9 mouse cellular contexts compared by ENCODE assay signal in genomic region chr19:46316846-46317545, GRCm38 (mm10). TPM values are rescaled to one million over a fixed set of nuclear protein-coding genes. Genes with fewer than 3 reads are reported as not detected.
A peak's percentile ranks its signal among the peaks of the same experiment; 100 is the strongest.
DNase-seq lines count a peak whose midpoint lies in the region; ATAC-seq and TF ChIP-seq lines count a peak whose summit lies in the region.
"Had no signal": no experiment of that assay in that cellular context is flagged by ENCODE, and none has a peak within 500 bp of the region (broad histone marks: within the 10 kb centered on the region; RNA-seq: fewer than 3 reads in every experiment).

No protein-coding gene starts in this region.

- no peaks in the 10 kb centered on the region for H3K9me3 ChIP-seq in heart, embryonic 14.5 days (ENCODE audit: control insufficient read depth, low read length)
- H3K9me3 ChIP-seq in midbrain, embryonic 16.5 days (replicated peaks; ENCODE audit: control insufficient read depth, low read length, poor library complexity, severe bottlenecking): no peaks in the 10 kb centered on the region

- no peak overlapping the region for H3K27ac ChIP-seq in testis, adult 2 months (ENCODE audit: control insufficient read depth, insufficient read depth, low read depth, low read length)
- no peak overlapping the region for H3K27ac ChIP-seq in heart, embryonic 14.5 days (replicated peaks in 1 of 2; ENCODE audit: control insufficient read depth in 1 of 2, insufficient read depth in 1 of 2, low read depth in 2 of 2, low read length in 2 of 2)
- H3K27ac ChIP-seq in midbrain, embryonic 16.5 days (ENCODE audit: low read length): peak overlapping the region; percentile 81

- H3K36me3 ChIP-seq in testis, adult 2 months (ENCODE audit: control insufficient read depth, insufficient read depth, low read length): no peaks in the 10 kb centered on the region
- peaks cover 5% of the 10 kb centered on the region; the same call in 1 of the 2 replicates for H3K36me3 ChIP-seq in heart, embryonic 14.5 days (ENCODE audit: control insufficient read depth, insufficient read depth, low read length)
- peaks cover 14% of the 10 kb centered on the region for H3K36me3 ChIP-seq in midbrain, embryonic 16.5 days (ENCODE audit: control insufficient read depth, insufficient read depth, low read length)

- no peak for TF ChIP-seq POLR2A in testis, adult 2 months (IDR thresholded peaks at IDR 0.05; ENCODE audit: control insufficient read depth, low read depth, low read length)

- WGBS in heart, embryonic 14.5 days: 29% methylated on average over 15 of the region's 15 CpGs
- WGBS in midbrain, embryonic 16.5 days: 28% methylated on average over 15 of the region's 15 CpGs

- no peak for TF ChIP-seq CTCF in testis, adult 2 months (IDR thresholded peaks at IDR 0.05; ENCODE audit: control insufficient read depth, insufficient read depth, insufficient replicate concordance, low read depth, low read length)

- H3K4me2 ChIP-seq in heart, embryonic 14.5 days (ENCODE audit: low read length): peak overlapping the region; percentile 81
- H3K4me2 ChIP-seq in midbrain, embryonic 16.5 days (ENCODE audit: low read length): peak overlapping the region; percentile 80

- peaks cover 23% of the 10 kb centered on the region for H3K4me1 ChIP-seq in testis, adult 2 months (ENCODE audit: control insufficient read depth, insufficient read depth, low read length)
- peaks cover 15 to 34% of the 10 kb centered on the region in 2 experiments for H3K4me1 ChIP-seq in heart, embryonic 14.5 days (ENCODE audit: control insufficient read depth in 2 of 2, insufficient read depth in 2 of 2, low read length in 2 of 2)
- peaks cover 57% of the 10 kb centered on the region for H3K4me1 ChIP-seq in midbrain, embryonic 16.5 days (ENCODE audit: control insufficient read depth, insufficient read depth, low read length)

- DNase-seq in cerebellum, adult 11 months: peak; percentile 33
- DNase-seq in testis, postnatal 14 days (ENCODE audit: low spot score): no peak
- peak; percentile 63 to 89 for DNase-seq in left cerebral cortex, adult 8-10 months (ENCODE audit: low spot score in 2 of 2)
- no peak for DNase-seq in embryo, embryonic 10.5 days (ENCODE audit: low spot score)

- no peak for ATAC-seq in cerebellum, adult (ENCODE audit: insufficient number of reproducible peaks, low FRiP score, low TSS enrichment)
- no peak for ATAC-seq in heart, embryonic 14.5 days (ENCODE audit: insufficient number of reproducible peaks, insufficient read depth, low FRiP score, low read depth)
- no peak for ATAC-seq in midbrain, embryonic 16.5 days

- peak overlapping the region; percentile 68 for H3K9ac ChIP-seq in heart, embryonic 14.5 days (ENCODE audit: low read length)
- peak overlapping the region; percentile 86 for H3K9ac ChIP-seq in midbrain, embryonic 16.5 days (ENCODE audit: low read depth, low read length)

- peaks cover 3% of the 10 kb centered on the region; the same call in 1 of the 2 replicates for H3K27me3 ChIP-seq in testis, adult 2 months (ENCODE audit: control insufficient read depth, insufficient read depth, low read length)
- H3K27me3 ChIP-seq in heart, embryonic 14.5 days (ENCODE audit: control insufficient read depth, insufficient read depth, low read length): peaks cover 85% of the 10 kb centered on the region
- peaks cover 21% of the 10 kb centered on the region for H3K27me3 ChIP-seq in midbrain, embryonic 16.5 days (ENCODE audit: control insufficient read depth, insufficient read depth, low read depth, low read length)

- H3K4me3 ChIP-seq in testis, adult 2 months (ENCODE audit: control insufficient read depth, low read depth, low read length): peak overlapping the region; percentile 79
- H3K4me3 ChIP-seq in heart, embryonic 14.5 days (ENCODE audit: control insufficient read depth in 1 of 2, insufficient read depth in 1 of 2, low read depth in 1 of 2, low read length in 2 of 2): peak overlapping the region; percentile 43 to 52
- H3K4me3 ChIP-seq in midbrain, embryonic 16.5 days (ENCODE audit: low read depth, low read length): peak overlapping the region; percentile 65

RNA-seq across cellular contexts. Expression of gene Psd, which starts 10.0 kb away (rescaled TPM):
- polyA plus RNA-seq in testis, adult 2 months (2012; rRNA removed): 53.7 and 65.2 TPM in 2 replicates
- polyA plus RNA-seq in heart, embryonic 14.5 days (2014; fragmentation: Nextera tagmentation; extraction: Ambion mirVana): 6.0 and 7.4 TPM in 2 replicates
- 100 to 1,000 TPM; 550 to 592 (median 567) TPM for total RNA-seq in left cerebral cortex, adult 8-10 months (2022)
- polyA plus RNA-seq in midbrain, embryonic 16.5 days (2015; fragmentation: Nextera tagmentation; extraction: Ambion mirVana): 129 and 146 TPM in 2 replicates

RNA-seq across cellular contexts. Expression of gene Fbxl15, which starts 11.0 kb away (rescaled TPM):
- polyA plus RNA-seq in testis, adult 2 months (2012; rRNA removed): 21.5 and 23.5 TPM in 2 replicates
- 10.4 and 11.8 TPM in 2 replicates for polyA plus RNA-seq in heart, embryonic 14.5 days (2014; fragmentation: Nextera tagmentation; extraction: Ambion mirVana)
- total RNA-seq in left cerebral cortex, adult 8-10 months (2022): 10 to 100 TPM; 23.7 to 27.6 (median 25.1) TPM
- 49.5 and 51.3 TPM in 2 replicates for polyA plus RNA-seq in midbrain, embryonic 16.5 days (2015; fragmentation: Nextera tagmentation; extraction: Ambion mirVana)

RNA-seq across cellular contexts. Expression of gene Nfkb2, which starts 12.9 kb away (rescaled TPM):
- polyA plus RNA-seq in testis, adult 2 months (2012; rRNA removed): 2.5 and 2.7 TPM in 2 replicates
- 7.0 and 7.4 TPM in 2 replicates for polyA plus RNA-seq in heart, embryonic 14.5 days (2014; fragmentation: Nextera tagmentation; extraction: Ambion mirVana)
- 1 to 10 TPM; 1.9 to 3.3 (median 2.2) TPM for total RNA-seq in left cerebral cortex, adult 8-10 months (2022)
- 1.3 and 1.5 TPM in 2 replicates for polyA plus RNA-seq in midbrain, embryonic 16.5 days (2015; fragmentation: Nextera tagmentation; extraction: Ambion mirVana)

RNA-seq across cellular contexts. Expression of gene Cuedc2, which starts 21.5 kb away (rescaled TPM):
- polyA plus RNA-seq in testis, adult 2 months (2012; rRNA removed): 24.5 and 28.4 TPM in 2 replicates
- polyA plus RNA-seq in heart, embryonic 14.5 days (2014; fragmentation: Nextera tagmentation; extraction: Ambion mirVana): 125 and 128 TPM in 2 replicates
- 100 to 1,000 TPM; 187 to 201 (median 192) TPM for total RNA-seq in left cerebral cortex, adult 8-10 months (2022)
- 313 and 332 TPM in 2 replicates for polyA plus RNA-seq in midbrain, embryonic 16.5 days (2015; fragmentation: Nextera tagmentation; extraction: Ambion mirVana)

RNA-seq across cellular contexts. Expression of gene Mfsd13a, which starts 23.9 kb away (rescaled TPM):
- 20.0 and 24.3 TPM in 2 replicates for polyA plus RNA-seq in testis, adult 2 months (2012; rRNA removed)
- polyA plus RNA-seq in heart, embryonic 14.5 days (2014; fragmentation: Nextera tagmentation; extraction: Ambion mirVana): 4.4 and 6.4 TPM in 2 replicates
- 10 to 100 TPM; 28.9 to 29.9 (median 29.5) TPM for total RNA-seq in left cerebral cortex, adult 8-10 months (2022)
- 10.7 and 11.8 TPM in 2 replicates for polyA plus RNA-seq in midbrain, embryonic 16.5 days (2015; fragmentation: Nextera tagmentation; extraction: Ambion mirVana)
- total RNA-seq: neutrophil, adult 5-6 weeks had no signal

Comparison
In these comparisons a context has a peak if more than half of its experiments do, and no peak if none do; other contexts are left out.
1. DNase-seq: peak in cerebellum, adult 11 months (single experiment) and left cerebral cortex, adult 8-10 months (2 of 2); none in testis, postnatal 14 days (single experiment) and embryo, embryonic 10.5 days (single experiment).
2. Peak in every context shown above with its lines, with median percentiles within 50 percentile points of each other: H3K4me3 ChIP-seq.